Mouse (Mus musculus) cerebellum, adult 9-10 months (tissue): ENCODE results near the gene Gna15.

Experiments used
- DNase-seq: peaks from one replicate; pipeline ENCODE4 v3.0.0; 2022

The Gna15 gene

GRCm38 (mm10) chr10:81494260-81495041 lies 29.6 kb downstream of the Gna15 start:
- DNase-seq: peak; percentile 57

- DNase-seq: peak; percentile 49
Observed at GRCm38 (mm10) chr10:81493601-81494220, 30.3 kb downstream of the Gna15 start.

GRCm38 (mm10) chr10:81492606-81493240 lies 31.3 kb downstream of the Gna15 start:
- DNase-seq: peak; percentile 36

- no peak for DNase-seq
Observed at GRCm38 (mm10) chr10:81491018-81491417, 33.0 kb downstream of the Gna15 start.

GRCm38 (mm10) chr10:81489941-81490340 lies 34.1 kb downstream of the Gna15 start:
- DNase-seq: no peak

GRCm38 (mm10) chr10:81488081-81488480 lies 35.9 kb downstream of the Gna15 start:
- no peak for DNase-seq

- no peak for DNase-seq
Observed at GRCm38 (mm10) chr10:81486496-81486895, 37.5 kb downstream of the Gna15 start.

GRCm38 (mm10) chr10:81485479-81486018 lies 38.5 kb downstream of the Gna15 start:
- no peak for DNase-seq

GRCm38 (mm10) chr10:81485060-81485449 lies 39.0 kb downstream of the Gna15 start:
- DNase-seq: no peak

- DNase-seq: no peak
Observed at GRCm38 (mm10) chr10:81484441-81485059, 39.5 kb downstream of the Gna15 start.

GRCm38 (mm10) chr10:81483983-81484382 lies 40.0 kb downstream of the Gna15 start:
- DNase-seq: peak; percentile 66

GRCm38 (mm10) chr10:81482533-81482889 lies 41.5 kb downstream of the Gna15 start, which contains the start of gene Celf5:
Gene Celf5, minus strand, starts transcription at chr10:81482709.
- peak; percentile 78 for DNase-seq

GRCm38 (mm10) chr10:81481605-81482532 lies 42.2 kb downstream of the Gna15 start:
- no peak for DNase-seq

- DNase-seq: no peak
Observed at GRCm38 (mm10) chr10:81474461-81474860, 49.6 kb downstream of the Gna15 start.

- peak; percentile 68 for DNase-seq
Observed at GRCm38 (mm10) chr10:81473003-81473451, 51.0 kb downstream of the Gna15 start.

GRCm38 (mm10) chr10:81472403-81473002 lies 51.5 kb downstream of the Gna15 start:
- no peak for DNase-seq

GRCm38 (mm10) chr10:81470454-81470853 lies 53.6 kb downstream of the Gna15 start:
- no peak for DNase-seq

GRCm38 (mm10) chr10:81469253-81469652 lies 54.8 kb downstream of the Gna15 start:
- DNase-seq: no peak

- no peak for DNase-seq
Observed at GRCm38 (mm10) chr10:81467670-81468235, 56.3 kb downstream of the Gna15 start.

- no peak for DNase-seq
Observed at GRCm38 (mm10) chr10:81466881-81467280, 57.1 kb downstream of the Gna15 start.

- no peak for DNase-seq
Observed at GRCm38 (mm10) chr10:81466066-81466465, 58.0 kb downstream of the Gna15 start.
